Mouse (Mus musculus): ENCODE data around the gene Ttc13. TPM values are rescaled to one million over a fixed set of nuclear protein-coding genes. Genes with fewer than 3 reads are reported as not detected.

Gene Ttc13
- polyA plus RNA-seq, 1 experiment from 2014 or later: 51.9 TPM

- H3K9me3 ChIP-seq (replicated peaks): no peaks in the 10 kb centered on the region
- no peaks in the 10 kb centered on the region for H3K4me1 ChIP-seq
- H3K36me3 ChIP-seq: peaks cover 51% of the 10 kb centered on the region
- H3K27ac ChIP-seq: no peak overlapping the region
- no peak for DNase-seq (ENCODE audit: low spot score)
- no peak overlapping the region for H3K4me3 ChIP-seq
- WGBS: 87% methylated on average over 8 of the region's 8 CpGs
- H3K27me3 ChIP-seq (ENCODE audit: low read depth, poor library complexity, severe bottlenecking): no peaks in the 10 kb centered on the region
These were observed 86.6 kb downstream of the Ttc13 start for GRCm38 (mm10) chr8:124635247-124635502.

GRCm38 (mm10) chr8:124634411-124635246, 87.2 kb downstream of the Ttc13 start:
- 88% methylated on average over 13 of the region's 13 CpGs for WGBS
- no peaks in the 10 kb centered on the region for H3K27me3 ChIP-seq (ENCODE audit: low read depth, poor library complexity, severe bottlenecking)
- no peak for DNase-seq (ENCODE audit: low spot score)
- H3K36me3 ChIP-seq: peaks cover 47% of the 10 kb centered on the region
- H3K4me1 ChIP-seq: no peaks in the 10 kb centered on the region
- H3K4me3 ChIP-seq: no peak overlapping the region
- no peaks in the 10 kb centered on the region for H3K9me3 ChIP-seq (replicated peaks)
- H3K27ac ChIP-seq: no peak overlapping the region

DNA sequence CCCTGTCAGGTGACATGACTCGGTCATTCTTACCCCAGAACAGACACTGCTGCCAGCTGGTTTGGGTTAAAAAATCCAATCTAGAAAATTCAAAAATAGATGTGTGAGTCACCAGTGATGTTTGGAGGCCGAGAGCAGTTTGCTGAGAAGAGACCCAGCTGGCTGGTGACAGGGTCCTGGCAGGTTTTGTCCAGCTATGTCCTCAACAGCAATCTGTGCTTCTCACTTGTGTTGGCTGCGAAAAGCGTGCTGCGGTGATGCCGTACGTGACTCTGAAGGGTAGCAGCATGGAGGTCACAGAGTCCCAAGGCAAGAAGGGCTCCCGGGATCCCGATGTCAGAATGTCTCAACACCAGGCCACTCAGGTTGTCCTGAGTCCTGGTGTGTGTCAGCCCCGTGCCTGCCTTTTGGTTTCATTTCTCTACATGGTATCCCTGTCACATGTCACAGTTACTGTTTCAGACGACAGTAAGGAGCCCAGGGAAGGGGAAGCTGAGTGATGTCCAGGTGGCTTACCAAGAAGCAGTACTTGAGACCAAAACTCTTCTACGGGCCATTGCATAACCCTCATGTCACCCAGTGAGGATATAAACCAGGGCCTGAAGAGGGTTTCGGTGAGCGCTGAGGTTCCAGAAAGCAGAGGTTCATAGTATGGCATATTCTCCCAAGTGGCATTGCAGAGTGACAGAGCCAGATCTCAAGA, 88.6 kb downstream of the Ttc13 start:
- WGBS: 88% methylated on average over 14 of the region's 14 CpGs
- no peaks in the 10 kb centered on the region for H3K27me3 ChIP-seq (ENCODE audit: low read depth, poor library complexity, severe bottlenecking)
- DNase-seq (ENCODE audit: low spot score): no peak
- no peaks in the 10 kb centered on the region for H3K4me1 ChIP-seq
- H3K9me3 ChIP-seq (replicated peaks): no peaks in the 10 kb centered on the region
- peaks cover 33% of the 10 kb centered on the region for H3K36me3 ChIP-seq
- H3K27ac ChIP-seq: no peak overlapping the region
- H3K4me3 ChIP-seq: no peak overlapping the region

DNA sequence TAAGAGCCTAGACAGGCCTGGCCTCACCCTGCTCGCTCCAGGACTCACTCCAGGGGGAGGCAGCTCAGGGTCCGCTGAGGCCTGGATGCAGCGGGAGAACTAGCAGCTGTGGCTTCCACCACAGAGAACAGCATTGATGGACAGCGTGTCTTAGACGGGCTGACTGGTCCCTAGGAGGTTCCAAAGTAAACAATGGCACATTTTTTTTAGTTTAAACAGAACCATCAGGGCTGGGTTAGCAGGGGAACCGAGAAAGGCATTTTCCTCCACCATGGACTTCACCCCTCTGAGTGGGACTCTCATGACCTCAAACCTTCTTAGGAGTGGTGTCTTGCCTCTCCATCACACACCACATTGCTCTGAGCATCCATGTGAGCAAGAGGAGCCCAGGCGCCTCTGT, 89.8 kb downstream of the Ttc13 start:
- Histone ChIP-seq H3K36me3 (peaks cover 21% of the 10 kb centered on the region), H3K27ac (no peak overlapping the region), H3K27me3 (ENCODE audit: low read depth, poor library complexity, severe bottlenecking) (no peaks in the 10 kb centered on the region), H3K4me3 (no peak overlapping the region), H3K4me1 (no peaks in the 10 kb centered on the region), H3K9me3 (replicated peaks) (no peaks in the 10 kb centered on the region)
- no peak for DNase-seq (ENCODE audit: low spot score)
- WGBS: 58% methylated on average over 7 of the region's 7 CpGs

DNA sequence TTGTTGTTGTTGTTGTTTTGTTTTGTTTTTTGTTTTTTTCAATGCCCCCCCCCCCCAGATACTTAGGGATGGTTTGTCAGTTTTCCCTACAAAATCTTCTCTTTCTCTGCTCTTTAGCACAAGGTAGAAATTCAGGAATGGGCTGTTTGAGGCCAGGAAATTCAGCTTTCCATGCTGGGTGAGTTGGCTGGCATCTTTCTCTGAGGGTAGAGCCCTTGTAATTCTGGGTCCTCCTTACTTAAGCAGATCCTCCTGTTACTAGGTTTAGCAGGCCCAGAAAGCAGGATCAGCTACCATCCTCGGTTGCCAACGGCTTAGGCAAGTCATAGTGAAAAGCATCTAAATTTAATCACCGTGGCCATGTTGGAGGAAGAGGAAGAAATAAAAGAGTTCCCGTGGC, 90.9 kb downstream of the Ttc13 start:
- H3K4me3 ChIP-seq: no peak overlapping the region
- DNase-seq (ENCODE audit: low spot score): no peak
- WGBS: 94% methylated on average over 4 of the region's 4 CpGs
- peaks cover 11% of the 10 kb centered on the region for H3K36me3 ChIP-seq
- H3K27ac ChIP-seq: no peak overlapping the region
- no peaks in the 10 kb centered on the region for H3K27me3 ChIP-seq (ENCODE audit: low read depth, poor library complexity, severe bottlenecking)
- H3K9me3 ChIP-seq (replicated peaks): no peaks in the 10 kb centered on the region
- no peaks in the 10 kb centered on the region for H3K4me1 ChIP-seq

DNA sequence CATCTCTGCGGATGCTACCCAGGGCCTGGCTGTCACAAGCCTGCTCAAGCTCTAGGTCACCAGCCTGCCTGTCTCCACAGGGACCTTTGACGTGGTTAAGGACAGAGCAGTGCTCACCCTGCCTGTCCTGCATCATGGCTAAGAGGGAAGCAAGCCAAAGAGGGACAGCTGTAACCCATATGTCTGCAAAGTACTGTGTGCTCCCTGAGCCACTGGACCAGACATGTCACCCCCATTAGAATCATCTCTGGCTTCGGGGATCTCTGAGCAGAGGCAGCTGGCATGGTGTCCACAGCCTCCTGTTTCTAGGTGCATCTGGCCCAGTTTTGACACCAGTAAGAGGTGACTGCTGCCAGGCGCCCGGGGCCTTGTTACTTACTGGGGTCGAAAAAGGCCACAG, 91.3 kb downstream of the Ttc13 start:
- Histone ChIP-seq H3K27ac (no peak overlapping the region), H3K9me3 (replicated peaks) (no peaks in the 10 kb centered on the region), H3K4me1 (no peaks in the 10 kb centered on the region), H3K27me3 (ENCODE audit: low read depth, poor library complexity, severe bottlenecking) (no peaks in the 10 kb centered on the region), H3K4me3 (no peak overlapping the region), H3K36me3 (peaks cover 7% of the 10 kb centered on the region; the same call in 1 of the 2 replicates)
- DNase-seq (ENCODE audit: low spot score): no peak
- 81% methylated on average over 6 of the region's 6 CpGs for WGBS

- WGBS: 86% methylated on average over 9 of the region's 9 CpGs
- no peaks in the 10 kb centered on the region for H3K9me3 ChIP-seq (replicated peaks)
- no peaks in the 10 kb centered on the region for H3K27me3 ChIP-seq (ENCODE audit: low read depth, poor library complexity, severe bottlenecking)
- H3K4me1 ChIP-seq: 0 out of 2 replicates have a peak, but pooled peaks cover 4% of the 10 kb centered on the region
- H3K36me3 ChIP-seq: no peaks in the 10 kb centered on the region
- DNase-seq (ENCODE audit: low spot score): no peak
- no peak overlapping the region for H3K27ac ChIP-seq
- no peak overlapping the region for H3K4me3 ChIP-seq
These were observed 95.5 kb downstream of the Ttc13 start for GRCm38 (mm10) chr8:124626251-124626650.

Other genes starting within 250 kb of the Ttc13 start
- 37.9 and 43.5 TPM in 2 replicates for gene Cog2, start 201.2 kb downstream of the Ttc13 start, polyA plus RNA-seq (2016; fragmentation: Nextera tagmentation; extraction: Ambion mirVana)
- gene Agt, start 152.3 kb downstream of the Ttc13 start, polyA plus RNA-seq (2016; fragmentation: Nextera tagmentation; extraction: Ambion mirVana): not detected in 2 replicates
- not detected in 2 replicates for gene Capn9, start 145.9 kb downstream of the Ttc13 start, polyA plus RNA-seq (2016; fragmentation: Nextera tagmentation; extraction: Ambion mirVana)
- gene 2310022B05Rik, start 58.6 kb downstream of the Ttc13 start, polyA plus RNA-seq (2016; fragmentation: Nextera tagmentation; extraction: Ambion mirVana): 22.7 and 23.5 TPM in 2 replicates
- 33.6 and 33.8 TPM in 2 replicates for gene Arv1, start 156 bp upstream of the Ttc13 start, polyA plus RNA-seq (2016; fragmentation: Nextera tagmentation; extraction: Ambion mirVana)
- 5.1 and 7.0 TPM in 2 replicates for gene Fam89a, start 29.8 kb upstream of the Ttc13 start, polyA plus RNA-seq (2016; fragmentation: Nextera tagmentation; extraction: Ambion mirVana)
- not detected in 2 replicates for gene Trim67, start 71.1 kb upstream of the Ttc13 start, polyA plus RNA-seq (2016; fragmentation: Nextera tagmentation; extraction: Ambion mirVana)
- gene Gnpat, start 141.1 kb upstream of the Ttc13 start, polyA plus RNA-seq (2016; fragmentation: Nextera tagmentation; extraction: Ambion mirVana): 133 and 142 TPM in 2 replicates
- gene 2810004N23Rik, start 141.1 kb upstream of the Ttc13 start, polyA plus RNA-seq (2016; fragmentation: Nextera tagmentation; extraction: Ambion mirVana): 71.0 and 82.9 TPM in 2 replicates
- gene Exoc8, start 175.7 kb upstream of the Ttc13 start, polyA plus RNA-seq (2016; fragmentation: Nextera tagmentation; extraction: Ambion mirVana): 8.7 and 9.2 TPM in 2 replicates
- gene Sprtn, start 175.9 kb upstream of the Ttc13 start, polyA plus RNA-seq (2016; fragmentation: Nextera tagmentation; extraction: Ambion mirVana): 9.3 and 10.4 TPM in 2 replicates
- 9.9 and 10.1 TPM in 2 replicates for gene Egln1, start 227.3 kb upstream of the Ttc13 start, polyA plus RNA-seq (2016; fragmentation: Nextera tagmentation; extraction: Ambion mirVana)

All from limb, embryonic 10.5 days (tissue).